Mouse (Mus musculus) olfactory bulb, adult 2 months (tissue): ENCODE results near the gene Ranbp3. TPM values are rescaled to one million over a fixed set of nuclear protein-coding genes. Genes with fewer than 3 reads are reported as not detected.

Experiments
- H3K27ac ChIP-seq: fragments of 200-500 bp; 2 replicates; pipeline ENCODE4 v1.5.1; 2012; ENCODE audit warnings: low read depth, low read length; ENCODE audit not compliant: insufficient read depth
- H3K4me1 ChIP-seq: fragments of 200-500 bp; 2 replicates; pipeline ENCODE4 v1.6.1; 2012; ENCODE audit warnings: low read length; ENCODE audit not compliant: control insufficient read depth, insufficient read depth
- H3K4me3 ChIP-seq: fragments of 200-500 bp; 2 replicates; pipeline ENCODE4 v1.5.1; 2012; ENCODE audit warnings: mild to moderate bottlenecking, low read depth, low read length, moderate library complexity; ENCODE audit not compliant: insufficient read depth
- CTCF ChIP-seq: fragments of 200-500 bp; IDR thresholded peaks from 2 replicates; pipeline ENCODE4 v1.5.1; 2012; ENCODE audit warnings: low read depth, mild to moderate bottlenecking, low read length, moderate library complexity; ENCODE audit not compliant: insufficient read depth
- POLR2A ChIP-seq: fragments of 200-500 bp; IDR thresholded peaks from 2 replicates; pipeline ENCODE4 v1.6.1; 2012; ENCODE audit warnings: mild to moderate bottlenecking, low read depth, low read length, moderate library complexity; ENCODE audit not compliant: insufficient read depth
- WGBS: fragments of 180-500 bp; shearing (Covaris S2); methylation state at CpG from one replicate; pipeline ENCODE4 v1.1.7; 2018; 5-methylcytosine and 5-hydroxymethylcytosine counted together
- polyA plus RNA-seq: library from polyadenylated mRNA; stranded (reverse); fragments of >200 nt; gene quantifications from 2 replicates; pipeline ENCODE4 v1.2.4, GENCODE M21; 2012; ENCODE audit warnings: low replicate concordance; ENCODE audit not compliant: missing spikeins, insufficient read depth, insufficient read length

The Ranbp3 gene
- polyA plus RNA-seq, 1 experiment, result not detected

DNA sequence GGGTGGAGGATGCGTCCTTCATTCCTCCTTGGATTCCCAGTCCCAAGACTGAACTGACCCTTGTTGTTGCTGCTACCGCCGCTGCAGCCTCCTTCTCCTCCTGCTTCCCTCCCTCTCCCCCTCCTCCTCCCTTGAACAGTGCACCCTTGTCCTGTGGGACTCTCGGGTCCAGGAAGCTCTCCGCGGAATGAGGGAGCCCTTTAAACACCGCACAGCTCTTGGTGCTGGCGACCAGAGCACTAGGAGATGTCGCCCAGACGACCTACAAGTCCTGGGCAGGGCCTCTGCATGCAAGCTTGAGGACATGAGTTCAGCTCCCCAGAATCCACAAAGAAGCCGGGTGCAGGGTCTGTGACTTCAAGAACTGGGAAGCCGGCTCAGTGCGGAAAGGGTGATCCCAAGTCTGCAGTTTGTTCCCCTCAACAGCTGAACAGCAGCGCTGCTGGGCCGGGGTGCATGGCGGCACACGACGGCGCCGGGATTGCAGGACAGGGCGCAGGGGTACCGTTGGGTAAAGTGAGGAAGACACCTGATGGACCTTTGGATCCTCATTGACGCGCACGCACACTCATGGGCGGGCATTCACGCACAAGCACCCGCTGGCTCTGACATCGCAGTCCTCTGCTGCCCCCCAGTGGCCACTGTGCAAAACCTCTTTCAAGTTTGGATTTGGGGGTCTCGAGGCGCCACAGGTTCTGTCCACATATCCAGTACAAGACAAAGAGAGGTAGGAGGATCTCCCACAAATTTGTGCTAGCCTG lies 4.5 kb upstream of the Ranbp3 start:
- 2% methylated on average over 31 of the region's 31 CpGs for WGBS
- no peak for TF ChIP-seq POLR2A
- TF ChIP-seq CTCF, result peak; percentile 92
- H3K4me1 ChIP-seq, result peaks cover 5% of the 10 kb centered on the region
- peak overlapping the region; percentile 70 for H3K4me3 ChIP-seq
- H3K27ac ChIP-seq, result no peak overlapping the region

DNA sequence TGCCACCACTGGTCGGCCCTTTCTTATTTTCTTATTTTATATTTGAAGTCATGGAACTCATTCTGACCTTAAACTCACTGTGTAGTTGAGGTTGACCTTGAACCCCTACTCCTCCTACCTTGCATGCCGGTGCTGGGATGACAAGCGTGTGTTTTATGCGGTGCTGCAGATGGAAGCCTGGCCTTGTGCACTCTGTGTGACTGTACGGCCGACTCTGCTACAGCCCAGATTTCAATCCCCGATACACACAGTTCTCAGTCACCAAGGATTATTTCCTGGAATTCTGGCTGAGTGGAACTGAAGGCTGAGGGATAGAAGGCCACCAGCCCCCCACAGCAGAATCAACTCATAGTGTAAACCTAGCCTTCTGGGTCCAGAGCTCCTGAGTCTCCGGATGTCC lies 3.3 kb upstream of the Ranbp3 start:
- TF ChIP-seq POLR2A (no peak), CTCF (no peak)
- Histone ChIP-seq H3K27ac (no peak overlapping the region), H3K4me3 (no peak overlapping the region), H3K4me1 (peaks cover 8% of the 10 kb centered on the region)
- 88% methylated on average over 8 of the region's 8 CpGs for WGBS

DNA sequence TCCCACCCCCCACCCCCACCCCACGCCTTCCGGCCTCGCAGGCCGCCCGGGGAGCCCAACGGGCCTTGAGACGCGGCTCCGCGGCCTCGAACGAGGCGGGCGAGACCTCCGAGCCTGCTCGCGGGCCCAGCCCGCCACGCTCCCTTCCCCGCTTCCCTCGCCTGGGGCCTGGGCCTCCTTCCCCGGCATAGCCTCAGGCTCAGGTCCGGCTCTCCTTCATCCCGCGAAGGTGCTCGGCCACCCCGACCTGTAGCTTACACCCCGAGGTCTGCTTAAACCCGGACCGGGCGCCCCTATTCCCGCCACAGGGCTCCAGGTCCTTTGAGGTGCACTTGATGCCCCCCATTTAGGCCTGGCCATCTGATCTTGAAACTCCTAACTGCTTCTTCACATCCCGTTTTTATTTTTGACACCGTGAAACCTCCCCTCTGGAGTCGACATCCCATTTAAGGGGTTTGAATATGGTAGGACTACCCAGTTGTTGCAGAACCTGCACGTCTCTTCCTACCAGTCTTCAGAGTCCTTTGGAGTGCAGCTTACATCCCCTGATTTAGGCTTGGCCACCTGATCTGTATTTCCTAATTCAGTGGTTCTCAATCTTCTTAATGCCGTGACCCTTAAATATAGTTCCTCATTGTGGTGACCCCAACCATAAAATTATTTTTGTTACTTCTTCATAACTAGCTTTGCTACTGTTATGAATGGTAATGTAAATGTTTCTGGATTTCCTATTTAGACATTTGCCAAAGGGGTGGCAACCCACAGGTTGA lies 738 bp downstream of the Ranbp3 start:
- 1% methylated on average over 18 of the region's 37 CpGs for WGBS
- peak overlapping the region; percentile 97 for H3K4me3 ChIP-seq
- TF ChIP-seq POLR2A (no peak), CTCF (no peak)
- peak overlapping the region; percentile 17; the same call in 1 of the 2 replicates for H3K27ac ChIP-seq
- peaks cover 13% of the 10 kb centered on the region for H3K4me1 ChIP-seq

DNA sequence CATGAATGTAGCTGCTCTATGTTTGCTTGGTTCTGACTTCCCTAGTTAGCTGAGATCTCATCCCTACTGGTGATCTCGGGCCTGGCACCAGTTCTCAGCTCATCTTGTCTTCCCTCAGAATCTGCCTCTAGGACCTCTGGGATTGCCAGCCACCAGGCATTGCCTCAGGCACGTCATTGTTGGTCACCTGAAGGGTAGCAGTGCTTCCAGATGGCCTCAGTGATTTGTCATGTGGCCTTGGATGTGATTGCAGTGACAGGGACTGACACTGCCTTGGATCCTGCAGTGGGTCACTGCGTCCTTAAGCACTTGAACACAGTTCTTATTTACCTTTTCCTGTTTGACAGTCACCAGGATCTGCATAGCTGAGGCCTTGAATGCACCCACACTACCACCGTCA lies 8.7 kb downstream of the Ranbp3 start:
- peaks cover 35% of the 10 kb centered on the region for H3K4me1 ChIP-seq
- no peak overlapping the region for H3K4me3 ChIP-seq
- WGBS, result 62% methylated on average over 4 of the region's 4 CpGs
- no peak overlapping the region for H3K27ac ChIP-seq
- TF ChIP-seq POLR2A (no peak), CTCF (no peak)

DNA sequence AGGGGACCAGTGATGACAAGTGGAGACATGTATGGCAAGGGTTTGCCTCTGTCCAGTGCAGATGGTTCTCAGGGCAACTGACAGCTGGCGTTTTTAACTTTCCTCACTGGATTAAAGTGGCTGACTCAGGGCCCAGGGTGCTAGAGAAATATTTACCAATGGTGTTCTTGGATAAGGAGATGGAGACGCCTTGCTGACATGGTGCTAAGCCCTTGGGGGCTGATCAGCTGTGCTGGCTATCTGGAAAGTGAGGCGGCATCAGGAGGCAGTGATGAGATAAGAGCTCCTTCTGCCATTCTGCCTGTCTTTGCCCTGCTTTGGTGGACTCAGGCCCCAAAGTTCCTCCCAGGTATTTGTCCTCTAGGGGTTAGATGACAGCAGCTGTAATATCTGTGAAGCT lies 9.8 kb downstream of the Ranbp3 start:
- no peak overlapping the region for H3K4me3 ChIP-seq
- 75% methylated on average over 3 of the region's 3 CpGs for WGBS
- TF ChIP-seq CTCF, result no peak
- TF ChIP-seq POLR2A, result no peak
- no peak overlapping the region for H3K27ac ChIP-seq
- H3K4me1 ChIP-seq, result peaks cover 29% of the 10 kb centered on the region

DNA sequence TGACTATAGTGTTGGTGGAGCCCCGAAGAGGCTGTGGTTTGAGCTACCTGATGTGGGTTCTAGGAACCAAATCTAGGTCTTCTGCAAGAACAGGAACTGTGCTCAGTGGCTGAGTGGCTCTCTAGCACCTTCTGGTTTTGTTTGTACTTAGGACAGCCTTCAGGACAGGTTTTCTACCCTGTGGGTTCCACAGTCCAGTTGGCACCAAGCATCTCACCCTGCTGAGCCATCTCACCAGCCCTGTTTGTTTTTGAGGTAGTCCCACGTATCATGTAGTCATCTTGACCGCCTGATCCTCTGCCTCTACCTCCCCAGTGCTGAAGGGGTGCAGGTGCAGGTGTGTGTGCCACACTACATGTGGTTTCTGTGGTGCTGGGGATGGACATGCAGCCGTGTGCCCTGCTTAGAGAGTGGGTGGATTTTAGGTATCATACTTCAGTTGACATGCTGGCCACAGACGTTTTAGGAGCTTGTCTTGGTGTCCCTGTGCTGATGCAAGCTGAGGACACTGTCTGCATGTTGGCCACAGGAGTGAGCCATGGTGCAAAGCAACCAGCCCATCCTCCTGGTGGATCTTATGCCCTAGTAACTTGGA lies 10.5 kb downstream of the Ranbp3 start:
- 67% methylated on average over 5 of the region's 5 CpGs for WGBS
- H3K4me3 ChIP-seq, result no peak overlapping the region
- no peak overlapping the region for H3K27ac ChIP-seq
- H3K4me1 ChIP-seq, result peaks cover 29% of the 10 kb centered on the region
- TF ChIP-seq POLR2A, result no peak
- no peak for TF ChIP-seq CTCF

DNA sequence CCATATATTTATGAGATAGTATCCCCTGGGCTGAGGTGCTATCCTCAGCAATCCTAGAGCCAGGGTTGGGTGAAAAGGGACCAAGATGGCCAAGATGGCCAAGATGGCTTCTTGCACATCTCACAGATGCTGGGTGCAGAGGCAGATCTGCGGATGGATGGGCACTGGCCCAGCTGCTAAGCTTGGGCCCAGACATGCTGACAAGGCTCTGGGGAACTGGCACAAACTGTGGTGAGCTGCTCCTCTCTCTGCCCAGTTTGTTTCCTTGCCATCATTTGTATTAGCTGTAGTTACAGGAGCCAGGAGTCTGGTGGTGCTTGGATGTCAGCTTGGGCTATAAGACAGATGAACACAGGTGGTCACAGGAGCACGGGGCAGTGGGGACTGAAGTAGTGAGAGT lies 11.6 kb downstream of the Ranbp3 start:
- no peak overlapping the region for H3K4me3 ChIP-seq
- H3K27ac ChIP-seq, result no peak overlapping the region
- TF ChIP-seq POLR2A (no peak), CTCF (no peak)
- peaks cover 29% of the 10 kb centered on the region for H3K4me1 ChIP-seq
- 36% methylated on average over 2 of the region's 2 CpGs for WGBS

DNA sequence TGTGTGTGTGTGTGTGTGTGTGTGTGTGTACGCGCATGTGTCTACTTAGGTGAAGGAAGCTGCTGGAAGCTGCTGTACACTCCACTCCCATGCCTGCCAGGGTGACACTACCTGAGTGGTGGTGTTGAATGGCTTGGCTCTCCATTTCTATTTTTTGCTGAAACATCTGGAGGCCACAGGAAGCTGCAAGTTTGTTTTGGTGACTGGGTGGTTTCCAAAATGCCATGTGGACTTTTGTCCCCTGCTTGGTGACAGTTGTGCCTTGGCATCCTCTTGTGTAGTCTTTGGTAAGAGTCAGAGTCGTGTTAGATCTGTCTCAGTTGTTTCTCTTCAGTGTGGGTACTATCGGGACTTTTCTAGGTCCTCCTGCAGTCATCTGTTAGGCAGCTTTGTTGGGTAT lies 13.7 kb downstream of the Ranbp3 start:
- peaks cover 33% of the 10 kb centered on the region for H3K4me1 ChIP-seq
- no peak for TF ChIP-seq POLR2A
- no peak for TF ChIP-seq CTCF
- H3K4me3 ChIP-seq, result no peak overlapping the region
- 73% methylated on average over 4 of the region's 4 CpGs for WGBS
- no peak overlapping the region for H3K27ac ChIP-seq

DNA sequence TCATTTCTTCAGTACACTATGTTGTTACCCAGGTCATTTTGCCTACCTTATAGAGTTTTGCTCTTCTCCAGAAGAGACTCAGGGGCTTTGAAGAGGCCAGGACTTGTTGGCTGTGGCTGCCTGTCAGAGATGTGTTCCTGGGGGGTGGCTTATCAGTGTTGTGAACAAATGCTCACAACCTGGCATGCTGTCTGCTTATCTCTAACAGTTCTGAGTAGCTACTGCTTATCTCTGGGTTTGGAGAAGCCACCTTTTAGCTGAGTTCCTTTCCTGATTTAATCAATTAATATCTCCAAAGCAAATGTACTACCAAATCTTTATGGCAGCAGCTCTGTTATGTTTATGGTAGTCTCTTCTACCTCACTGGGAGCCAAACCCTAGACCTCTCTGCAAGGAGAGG lies 15.0 kb downstream of the Ranbp3 start:
- no peak overlapping the region for H3K27ac ChIP-seq
- no peak overlapping the region for H3K4me3 ChIP-seq
- no peak for TF ChIP-seq POLR2A
- no peak for TF ChIP-seq CTCF
- H3K4me1 ChIP-seq, result peaks cover 38% of the 10 kb centered on the region
